Mouse (Mus musculus): ENCODE measurements around the gene Fam171a2. TPM values are rescaled to one million over a fixed set of nuclear protein-coding genes. Genes with fewer than 3 reads are reported as not detected.

Fam171a2 gene
- polyA plus RNA-seq, 1 experiment from 2014 or later, result 8.5 TPM

DNA sequence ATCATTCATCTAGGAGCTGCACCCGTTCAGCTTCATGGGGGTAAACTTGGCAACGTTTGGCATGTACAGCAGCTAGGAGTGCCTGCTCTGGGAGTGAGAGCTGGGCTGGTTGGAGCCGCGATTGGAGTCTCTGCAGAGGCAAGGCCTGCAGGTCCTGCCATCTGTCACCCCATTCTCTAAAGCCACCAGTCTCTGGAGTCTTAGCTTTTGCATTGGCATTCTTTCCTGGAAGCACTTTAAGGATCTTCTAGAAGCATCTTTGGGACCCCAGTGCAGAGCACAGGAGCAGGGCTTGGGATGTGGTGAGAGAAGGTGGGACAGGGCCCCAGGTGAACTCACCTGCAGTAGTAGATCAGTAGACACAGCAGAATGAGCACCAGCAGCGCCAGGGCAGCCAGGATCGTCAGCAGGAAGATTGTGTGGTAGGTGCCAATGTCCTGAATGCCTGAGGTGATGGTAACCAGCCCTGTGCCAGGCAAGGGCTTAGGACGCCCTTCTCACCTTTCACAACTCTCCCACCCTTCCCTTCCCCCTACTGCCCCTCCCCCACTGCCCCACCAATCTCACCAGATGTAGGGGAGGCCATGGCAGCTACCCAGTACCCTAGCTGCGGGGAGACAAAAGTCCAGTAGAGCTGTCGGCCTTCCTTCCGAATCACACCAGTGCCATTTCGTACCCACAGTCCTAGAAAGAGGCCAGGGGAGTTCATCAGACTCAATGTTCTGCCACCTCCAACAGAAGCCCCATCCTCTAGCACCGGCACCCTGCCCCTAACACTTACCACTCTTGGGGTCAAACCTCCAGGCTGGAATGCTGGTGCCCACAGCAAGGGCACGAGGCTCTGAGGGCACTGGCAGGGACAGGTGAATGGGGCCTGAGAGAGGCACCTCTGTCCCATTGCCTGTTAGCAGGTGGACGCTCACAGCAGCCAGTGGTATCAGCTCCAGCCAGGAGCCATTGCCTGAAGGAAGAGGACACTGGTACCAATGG is 8.1 kb downstream of the Fam171a2 start:
- Histone ChIP-seq H3K9me3 (replicated peaks) (no peaks in the 10 kb centered on the region), H3K9ac (no peak overlapping the region), H3K4me2 (no peak overlapping the region), H3K27me3 (peaks cover 12% of the 10 kb centered on the region; the same call in 1 of the 2 replicates), H3K4me3 (no peak overlapping the region), H3K36me3 (ENCODE audit: poor library complexity, severe bottlenecking) (peaks cover 91% of the 10 kb centered on the region), H3K27ac (0 out of 2 replicates have a peak overlapping the region, but pooled peaks have one; percentile 2), H3K4me1 (peaks cover 43% of the 10 kb centered on the region)
- WGBS, result 78% methylated on average over 14 of the region's 14 CpGs
- no peak for ATAC-seq

DNA sequence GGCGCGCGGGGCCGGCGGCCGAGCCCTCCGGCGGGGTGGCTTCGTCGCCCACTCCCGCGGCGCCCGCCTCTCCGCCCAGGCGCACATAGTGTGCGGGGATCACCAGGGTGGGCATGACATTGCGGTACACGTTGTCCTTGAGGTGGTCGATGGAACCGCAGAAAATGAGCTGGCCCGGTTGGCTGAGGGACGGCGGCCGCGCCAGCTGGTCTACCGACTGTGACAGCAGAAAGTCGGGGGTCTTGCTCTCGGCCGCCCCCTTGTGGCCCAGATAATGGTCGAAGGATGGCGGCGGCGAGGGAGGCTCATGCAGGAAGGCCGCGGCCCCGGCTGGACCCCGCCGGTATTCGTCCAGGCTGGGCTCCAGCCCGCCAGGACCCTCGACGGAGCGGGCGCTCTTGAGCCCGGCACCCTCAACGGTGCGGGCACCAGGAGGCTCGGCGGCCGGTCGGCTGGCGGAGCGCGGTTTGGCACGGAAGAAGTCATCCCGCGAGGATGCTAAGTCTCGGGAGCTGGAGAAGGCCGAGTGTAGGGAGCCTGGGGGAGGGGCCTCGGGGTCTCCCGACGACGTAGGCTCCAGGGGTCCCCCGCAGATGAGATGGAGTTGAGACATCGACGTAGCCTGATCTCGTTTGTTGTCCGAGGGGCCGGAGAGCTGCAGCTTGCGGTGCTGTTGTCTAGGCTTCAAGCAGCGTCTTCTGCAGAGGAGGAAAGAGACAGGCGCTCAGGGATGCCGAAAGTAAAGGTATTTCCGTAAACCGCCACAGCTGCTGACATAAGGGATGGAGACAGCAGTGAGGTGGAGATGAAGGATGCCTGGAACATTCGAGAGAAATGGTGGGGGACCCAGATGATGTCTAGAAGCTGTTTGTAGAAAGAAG is 9.0 kb downstream of the Fam171a2 start:
- peak; percentile 30 for ATAC-seq
- WGBS, result 8% methylated on average over 72 of the region's 77 CpGs

DNA sequence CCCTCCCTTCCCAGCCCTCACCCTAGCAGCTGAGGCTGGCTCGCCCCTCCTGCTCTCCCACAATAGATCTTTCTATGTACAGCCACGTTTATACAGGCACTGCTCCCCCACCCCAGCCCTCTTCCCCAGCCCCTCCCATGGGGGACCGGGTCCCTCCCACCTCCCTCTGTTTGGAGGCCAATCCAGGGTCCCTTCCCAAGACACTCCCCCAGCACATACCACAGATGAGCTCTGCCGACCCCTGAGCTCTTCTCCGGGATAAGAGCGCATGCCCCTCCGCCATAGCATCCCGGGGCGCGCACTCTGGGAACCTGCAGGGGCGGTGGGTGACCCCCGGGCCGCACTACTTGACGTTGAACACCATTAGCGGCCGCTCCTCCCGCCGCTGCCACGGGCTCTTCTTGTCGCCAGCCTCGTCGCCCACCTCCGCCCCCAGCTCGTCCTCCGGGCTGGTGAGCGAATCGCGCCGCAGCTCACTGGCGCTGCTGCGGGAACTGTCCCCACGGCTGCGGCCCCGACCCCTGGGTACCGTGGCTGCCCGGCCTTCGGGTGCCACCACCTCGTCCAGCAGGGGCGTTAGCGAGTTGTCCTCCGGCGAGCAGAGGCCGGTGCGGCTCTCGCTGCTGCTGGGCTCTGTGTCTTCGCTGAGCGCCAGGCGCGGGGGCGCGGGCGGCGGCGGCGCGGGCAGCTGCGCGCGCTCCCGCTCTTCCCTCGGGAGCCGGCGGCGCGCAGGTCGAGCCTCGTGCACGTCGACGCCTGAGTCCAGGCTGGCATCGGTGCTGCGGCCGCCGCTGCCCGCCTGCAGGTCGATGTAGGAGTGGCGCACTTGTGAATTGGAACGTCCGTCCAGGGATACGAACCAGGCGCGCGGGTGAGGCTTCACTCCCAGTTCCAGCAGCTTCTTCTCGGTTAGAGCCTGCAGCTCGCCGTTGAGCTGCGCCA is 10.1 kb downstream of the Fam171a2 start:
- peaks cover 40% of the 10 kb centered on the region for H3K4me1 ChIP-seq
- H3K36me3 ChIP-seq (ENCODE audit: poor library complexity, severe bottlenecking), result peaks cover 77% of the 10 kb centered on the region
- H3K27me3 ChIP-seq, result peaks cover 12% of the 10 kb centered on the region; the same call in 1 of the 2 replicates
- H3K27ac ChIP-seq, result peak overlapping the region; percentile 70
- ATAC-seq, result peak; percentile 41; the same call in 1 of the 2 replicates
- H3K9ac ChIP-seq, result peak overlapping the region; percentile 68
- 4% methylated on average over 86 of the region's 87 CpGs for whole genome bisulfite sequencing
- H3K4me3 ChIP-seq, result peak overlapping the region; percentile 37
- H3K9me3 ChIP-seq (replicated peaks), result no peaks in the 10 kb centered on the region
- peak overlapping the region; percentile 67 for H3K4me2 ChIP-seq

More for the DNA sequence above, 9.0 kb downstream of the Fam171a2 start:
- Histone ChIP-seq H3K27me3 (peaks cover 12% of the 10 kb centered on the region; the same call in 1 of the 2 replicates), H3K4me3 (peak overlapping the region; percentile 37), H3K36me3 (ENCODE audit: poor library complexity, severe bottlenecking) (peaks cover 86% of the 10 kb centered on the region), H3K9me3 (replicated peaks) (no peaks in the 10 kb centered on the region), H3K4me2 (peak overlapping the region; percentile 67), H3K9ac (peak overlapping the region; percentile 68), H3K27ac (peak overlapping the region; percentile 70), H3K4me1 (peaks cover 40% of the 10 kb centered on the region)

DNA sequence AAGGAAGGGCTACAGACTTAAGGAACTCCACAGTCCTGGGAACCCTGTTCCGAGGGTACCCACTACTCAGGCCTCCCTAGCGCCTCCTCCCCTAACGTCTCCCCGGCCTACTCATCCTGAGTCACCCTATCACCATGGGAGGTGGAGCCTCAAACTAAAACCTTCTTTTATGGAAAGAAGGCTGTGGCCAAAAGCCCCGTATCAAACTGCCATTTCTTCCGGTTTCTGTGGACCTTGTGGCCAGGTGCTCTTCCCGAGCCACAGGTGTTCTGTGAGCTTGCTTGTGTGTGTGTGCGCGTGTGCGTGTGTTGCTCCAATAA is 11.1 kb downstream of the Fam171a2 start:
- no peak overlapping the region for H3K4me3 ChIP-seq
- H3K9me3 ChIP-seq (replicated peaks), result no peaks in the 10 kb centered on the region
- ATAC-seq, result no peak
- peaks cover 45% of the 10 kb centered on the region for H3K4me1 ChIP-seq
- H3K36me3 ChIP-seq (ENCODE audit: poor library complexity, severe bottlenecking), result peaks cover 68% of the 10 kb centered on the region
- no peak overlapping the region for H3K4me2 ChIP-seq
- WGBS, result 79% methylated on average over 10 of the region's 10 CpGs
- H3K9ac ChIP-seq, result no peak overlapping the region
- H3K27me3 ChIP-seq, result peaks cover 12% of the 10 kb centered on the region; the same call in 1 of the 2 replicates
- H3K27ac ChIP-seq, result no peak overlapping the region

DNA sequence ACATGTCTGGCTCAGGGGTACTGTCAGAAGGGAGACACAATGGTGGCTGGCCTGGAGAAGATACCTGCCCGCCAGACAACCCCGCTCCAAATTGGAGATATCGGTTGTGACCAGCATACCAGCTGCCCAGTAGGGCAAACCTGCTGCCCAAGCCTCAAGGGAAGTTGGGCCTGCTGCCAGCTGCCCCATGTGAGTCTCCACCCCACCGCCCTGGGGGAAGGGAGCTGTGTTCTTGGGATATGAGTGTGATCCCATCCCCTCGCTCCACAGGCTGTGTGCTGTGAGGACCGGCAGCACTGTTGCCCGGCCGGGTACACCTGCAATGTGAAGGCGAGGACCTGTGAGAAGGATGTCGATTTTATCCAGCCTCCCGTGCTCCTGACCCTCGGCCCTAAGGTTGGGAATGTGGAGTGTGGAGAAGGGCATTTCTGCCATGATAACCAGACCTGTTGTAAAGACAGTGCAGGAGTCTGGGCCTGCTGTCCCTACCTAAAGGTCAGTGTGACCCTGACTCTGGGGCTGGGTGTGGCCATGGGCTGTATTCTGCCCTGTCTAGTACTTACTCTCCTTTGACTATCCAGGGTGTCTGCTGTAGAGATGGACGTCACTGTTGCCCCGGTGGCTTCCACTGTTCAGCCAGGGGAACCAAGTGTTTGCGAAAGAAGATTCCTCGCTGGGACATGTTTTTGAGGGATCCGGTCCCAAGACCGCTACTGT is 11.6 kb downstream of the Fam171a2 start:
- Histone ChIP-seq H3K4me2 (no peak overlapping the region), H3K36me3 (ENCODE audit: poor library complexity, severe bottlenecking) (peaks cover 62% of the 10 kb centered on the region), H3K27ac (no peak overlapping the region), H3K27me3 (peaks cover 12% of the 10 kb centered on the region; the same call in 1 of the 2 replicates), H3K9ac (no peak overlapping the region), H3K9me3 (replicated peaks) (no peaks in the 10 kb centered on the region), H3K4me1 (peaks cover 50% of the 10 kb centered on the region), H3K4me3 (no peak overlapping the region)
- WGBS, result 91% methylated on average over 18 of the region's 18 CpGs
- no peak for ATAC-seq

DNA sequence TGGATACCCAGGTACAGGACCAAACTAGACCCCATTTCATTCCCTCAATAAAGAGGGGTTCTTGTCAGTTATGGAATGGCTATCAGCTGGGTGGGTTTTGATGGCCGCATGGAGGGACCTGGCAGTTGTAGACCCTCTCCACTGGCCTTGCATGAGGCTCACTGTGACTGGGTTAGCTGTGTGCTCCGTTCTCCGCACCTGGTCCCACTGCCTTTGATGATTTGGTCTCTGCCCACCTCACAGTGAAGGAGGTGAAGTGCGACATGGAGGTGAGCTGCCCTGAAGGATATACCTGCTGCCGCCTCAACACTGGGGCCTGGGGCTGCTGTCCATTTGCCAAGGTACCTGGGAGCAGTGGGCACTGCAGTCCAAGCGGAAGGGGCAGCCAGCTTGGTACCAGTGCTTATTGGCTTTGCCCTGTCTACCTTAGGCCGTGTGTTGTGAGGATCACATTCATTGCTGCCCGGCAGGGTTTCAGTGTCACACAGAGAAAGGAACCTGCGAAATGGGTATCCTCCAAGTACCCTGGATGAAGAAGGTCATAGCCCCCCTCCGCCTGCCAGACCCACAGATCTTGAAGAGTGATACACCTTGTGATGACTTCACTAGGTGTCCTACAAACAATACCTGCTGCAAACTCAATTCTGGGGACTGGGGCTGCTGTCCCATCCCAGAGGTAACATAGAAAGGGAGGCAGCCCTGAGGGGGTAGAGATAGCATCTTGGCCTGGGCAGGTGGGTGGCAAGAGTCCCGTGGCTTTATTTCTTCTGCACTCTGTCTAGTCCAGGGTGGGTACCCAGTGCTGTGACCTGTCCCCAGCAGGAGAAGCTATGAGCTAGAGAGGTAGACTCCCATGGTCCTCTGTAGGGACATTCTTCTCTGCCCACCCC is 12.4 kb downstream of the Fam171a2 start:
- H3K9ac ChIP-seq, result no peak overlapping the region; the same call in 1 of the 2 replicates
- no peak overlapping the region for H3K4me2 ChIP-seq
- ATAC-seq, result no peak
- H3K36me3 ChIP-seq (ENCODE audit: poor library complexity, severe bottlenecking), result peaks cover 54% of the 10 kb centered on the region
- 90% methylated on average over 11 of the region's 11 CpGs for WGBS
- H3K27me3 ChIP-seq, result peaks cover 11% of the 10 kb centered on the region; the same call in 1 of the 2 replicates
- H3K9me3 ChIP-seq (replicated peaks), result no peaks in the 10 kb centered on the region
- no peak overlapping the region for H3K27ac ChIP-seq
- no peak overlapping the region for H3K4me3 ChIP-seq
- peaks cover 55% of the 10 kb centered on the region for H3K4me1 ChIP-seq

DNA sequence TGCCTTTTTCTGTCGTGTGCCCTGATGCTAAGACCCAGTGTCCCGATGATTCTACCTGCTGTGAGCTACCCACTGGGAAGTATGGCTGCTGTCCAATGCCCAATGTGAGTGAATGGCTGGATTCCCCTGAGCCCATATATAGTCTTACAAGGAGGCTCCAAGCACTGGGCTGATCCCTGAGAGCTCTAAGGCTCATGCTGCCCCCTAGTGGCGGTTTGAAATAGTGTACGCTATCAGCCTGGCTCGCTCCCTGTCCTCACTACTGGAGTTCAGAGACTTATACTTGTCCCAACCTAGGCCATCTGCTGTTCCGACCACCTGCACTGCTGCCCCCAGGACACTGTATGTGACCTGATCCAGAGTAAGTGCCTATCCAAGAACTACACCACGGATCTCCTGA is 13.1 kb downstream of the Fam171a2 start:
- H3K4me2 ChIP-seq, result no peak overlapping the region
- no peaks in the 10 kb centered on the region for H3K9me3 ChIP-seq (replicated peaks)
- H3K36me3 ChIP-seq (ENCODE audit: poor library complexity, severe bottlenecking), result peaks cover 47% of the 10 kb centered on the region
- H3K4me3 ChIP-seq, result no peak overlapping the region
- peaks cover 5% of the 10 kb centered on the region for H3K27me3 ChIP-seq
- H3K27ac ChIP-seq, result no peak overlapping the region
- no peak overlapping the region for H3K9ac ChIP-seq
- peaks cover 61% of the 10 kb centered on the region for H3K4me1 ChIP-seq
- ATAC-seq, result peak; percentile 48
- 6% methylated on average over 7 of the region's 7 CpGs for WGBS

DNA sequence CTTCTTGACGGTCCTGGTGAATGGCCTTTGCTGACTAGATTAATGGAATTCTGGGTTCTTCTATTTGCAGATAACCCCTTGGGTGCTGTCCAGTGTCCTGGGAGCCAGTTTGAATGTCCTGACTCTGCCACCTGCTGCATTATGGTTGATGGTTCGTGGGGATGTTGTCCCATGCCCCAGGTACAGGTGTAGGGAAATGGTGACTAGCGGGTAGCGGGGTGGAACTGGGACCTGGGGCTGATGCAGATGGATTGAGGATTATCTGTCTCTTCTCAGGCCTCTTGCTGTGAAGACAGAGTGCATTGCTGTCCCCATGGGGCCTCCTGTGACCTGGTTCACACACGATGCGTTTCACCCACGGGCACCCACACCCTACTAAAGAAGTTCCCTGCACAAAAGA is 13.6 kb downstream of the Fam171a2 start:
- WGBS, result 90% methylated on average over 7 of the region's 7 CpGs
- no peak for ATAC-seq

DNA sequence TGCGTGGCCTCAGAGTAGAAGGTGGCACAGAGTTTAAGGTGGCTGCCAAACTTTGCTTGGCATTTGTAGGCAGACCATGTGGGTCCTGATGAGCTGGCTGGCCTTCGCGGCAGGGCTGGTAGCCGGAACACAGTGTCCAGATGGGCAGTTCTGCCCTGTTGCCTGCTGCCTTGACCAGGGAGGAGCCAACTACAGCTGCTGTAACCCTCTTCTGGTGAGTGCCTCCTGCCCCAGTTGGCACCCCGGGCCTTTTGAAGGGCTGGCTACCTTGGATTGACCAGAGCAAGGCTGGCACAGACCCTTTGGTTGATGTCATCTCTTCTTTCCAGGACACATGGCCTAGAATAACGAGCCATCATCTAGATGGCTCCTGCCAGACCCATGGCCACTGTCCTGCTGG is 14.6 kb downstream of the Fam171a2 start:
- peak overlapping the region; percentile 16; the same call in 1 of the 2 replicates for H3K9ac ChIP-seq
- H3K9me3 ChIP-seq (replicated peaks), result no peaks in the 10 kb centered on the region
- H3K27me3 ChIP-seq, result peaks cover 7% of the 10 kb centered on the region; the same call in 1 of the 2 replicates
- H3K36me3 ChIP-seq (ENCODE audit: poor library complexity, severe bottlenecking), result peaks cover 32% of the 10 kb centered on the region
- no peak overlapping the region for H3K4me3 ChIP-seq
- 93% methylated on average over 6 of the region's 6 CpGs for WGBS
- no peak overlapping the region for H3K27ac ChIP-seq
- H3K4me2 ChIP-seq, result no peak overlapping the region
- no peak for ATAC-seq
- peaks cover 49% of the 10 kb centered on the region for H3K4me1 ChIP-seq

More for the DNA sequence above, 13.6 kb downstream of the Fam171a2 start:
- Histone ChIP-seq H3K27me3 (peaks cover 6% of the 10 kb centered on the region; the same call in 1 of the 2 replicates), H3K9ac (no peak overlapping the region), H3K4me3 (no peak overlapping the region), H3K4me1 (peaks cover 59% of the 10 kb centered on the region), H3K27ac (no peak overlapping the region), H3K36me3 (ENCODE audit: poor library complexity, severe bottlenecking) (peaks cover 42% of the 10 kb centered on the region), H3K9me3 (replicated peaks) (no peaks in the 10 kb centered on the region), H3K4me2 (no peak overlapping the region)
